In the genomic region with DNA sequence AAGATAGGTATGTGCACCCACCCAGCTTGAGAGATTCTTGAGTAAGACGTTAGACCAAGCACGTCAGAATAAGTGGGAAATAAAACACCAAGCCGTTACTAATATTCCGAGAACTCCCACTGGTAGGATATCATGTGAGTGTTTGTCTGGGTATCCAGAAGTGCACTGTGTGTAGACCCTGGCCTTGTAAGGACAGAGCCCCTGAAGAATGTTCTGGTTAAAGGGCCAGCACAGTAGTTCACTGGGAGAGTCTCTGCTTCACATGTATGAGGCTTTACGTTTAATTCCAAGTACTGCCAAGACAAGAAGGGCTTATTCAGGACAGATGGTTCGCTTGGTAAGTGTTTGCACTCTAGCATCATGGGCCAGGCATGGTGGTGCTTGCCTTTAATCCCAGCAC, we compare ENCODE assay signal across 27 mouse cellular contexts. TPM values are rescaled to one million over a fixed set of nuclear protein-coding genes. Genes with fewer than 3 reads are reported as not detected.
"Had no signal": no experiment of that assay in that cellular context is flagged by ENCODE, and none has a peak within 500 bp of the region (broad histone marks: within the 10 kb centered on the region; RNA-seq: fewer than 3 reads in every experiment).

No protein-coding gene starts in this region.

- DNase-seq: cerebellum, adult 18-20 months; cerebellum, adult 2 months; cerebellum, adult 8-10 months; cerebellum, adult 9-10 months; cerebellum, adult 9-11 months; cerebellum, postnatal 36 days; embryo, embryonic 11 days; forebrain, postnatal 0 days; gastrocnemius, adult 2 months; gastrocnemius, postnatal 10 days; gastrocnemius, postnatal 14 days; gastrocnemius, postnatal 25 days; gastrocnemius, postnatal 36 days; heart, adult 11 months had no signal

- H3K4me3 ChIP-seq: embryonic facial prominence, embryonic 10.5 days; embryonic facial prominence, embryonic 12.5 days; embryonic facial prominence, embryonic 13.5 days; embryonic facial prominence, embryonic 15.5 days; erythroblast, embryonic 14.5 days; forebrain, embryonic 10.5 days; forebrain, embryonic 12.5 days; forebrain, embryonic 13.5 days; forebrain, embryonic 15.5 days; gastrocnemius, adult 2 months had no signal

- H3K27ac ChIP-seq: embryonic facial prominence, embryonic 10.5 days; embryonic facial prominence, embryonic 12.5 days; embryonic facial prominence, embryonic 13.5 days; embryonic facial prominence, embryonic 15.5 days; forebrain, embryonic 10.5 days; forebrain, embryonic 12.5 days; forebrain, embryonic 13.5 days; forebrain, embryonic 15.5 days; gastrocnemius, adult 2 months had no signal

- H3K4me1 ChIP-seq: embryonic facial prominence, embryonic 10.5 days; embryonic facial prominence, embryonic 12.5 days; embryonic facial prominence, embryonic 13.5 days; embryonic facial prominence, embryonic 15.5 days; forebrain, embryonic 10.5 days; forebrain, embryonic 12.5 days; forebrain, embryonic 13.5 days; forebrain, embryonic 15.5 days had no signal

- H3K9ac ChIP-seq: embryonic facial prominence, embryonic 12.5 days; embryonic facial prominence, embryonic 13.5 days; embryonic facial prominence, embryonic 15.5 days; forebrain, embryonic 12.5 days; forebrain, embryonic 13.5 days; forebrain, embryonic 15.5 days; forebrain, postnatal 0 days had no signal

- ATAC-seq: forebrain, embryonic 15.5 days; forebrain, embryonic 16.5 days had no signal

- H3K4me2 ChIP-seq: embryonic facial prominence, embryonic 12.5 days; embryonic facial prominence, embryonic 13.5 days; embryonic facial prominence, embryonic 15.5 days; forebrain, embryonic 12.5 days; forebrain, embryonic 13.5 days; forebrain, embryonic 15.5 days had no signal

- H3K27me3 ChIP-seq: embryonic facial prominence, embryonic 12.5 days; embryonic facial prominence, embryonic 13.5 days; embryonic facial prominence, embryonic 15.5 days; forebrain, embryonic 12.5 days; forebrain, embryonic 15.5 days had no signal

- H3K36me3 ChIP-seq: embryonic facial prominence, embryonic 10.5 days; embryonic facial prominence, embryonic 12.5 days; embryonic facial prominence, embryonic 13.5 days; embryonic facial prominence, embryonic 15.5 days; forebrain, embryonic 10.5 days; forebrain, embryonic 12.5 days; forebrain, embryonic 15.5 days had no signal

- H3K9me3 ChIP-seq: embryonic facial prominence, embryonic 10.5 days; embryonic facial prominence, embryonic 12.5 days; embryonic facial prominence, embryonic 13.5 days; embryonic facial prominence, embryonic 15.5 days; forebrain, embryonic 10.5 days; forebrain, embryonic 12.5 days; forebrain, embryonic 13.5 days; forebrain, embryonic 15.5 days had no signal

RNA-seq across cellular contexts. Expression of a gene that starts 22.6 kb away (rescaled TPM):
- polyA plus RNA-seq: cerebellum, adult 2 months; cortical plate, adult 2 months; erythroblast, embryonic 14.5 days; forebrain, embryonic 12.5 days; forebrain, embryonic 16.5 days; frontal cortex, adult 2 months; gonadal fat pad, adult 2 months had no signal
